Mouse (Mus musculus) bone marrow, adult 2 months (tissue): ENCODE measurements around the gene Zfyve21.

Experiments
- CTCF ChIP-seq: fragments of 200-500 bp; IDR thresholded peaks from 2 replicates; pipeline ENCODE4 v1.5.1; 2011; ENCODE audit warnings: low read length, control low read depth; ENCODE audit not compliant: control insufficient read depth, insufficient read depth
- POLR2A ChIP-seq: fragments of 200-500 bp; IDR thresholded peaks from 2 replicates; pipeline ENCODE4 v1.6.1; 2011; ENCODE audit warnings: low read depth, mild to moderate bottlenecking, control low read depth, low read length, borderline replicate concordance; ENCODE audit not compliant: control insufficient read depth

DNA sequence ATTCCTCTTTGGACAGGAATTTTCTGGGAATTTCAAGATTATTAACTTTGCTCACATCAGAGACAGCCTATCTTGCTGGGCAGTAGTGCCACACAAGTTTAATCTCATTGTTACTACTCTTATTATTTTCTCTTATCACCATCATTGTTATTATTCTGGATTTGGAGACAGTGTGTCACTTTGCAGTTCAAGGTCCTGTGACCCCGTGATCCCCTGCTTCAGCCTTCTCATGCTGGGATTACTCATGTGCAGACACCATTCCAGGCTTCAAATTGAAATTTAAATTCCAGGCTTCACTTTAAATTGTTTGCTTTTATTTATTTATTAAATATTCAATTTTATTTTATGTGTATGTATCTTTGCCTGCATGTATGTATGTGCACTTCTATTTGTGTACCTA lies 55.8 kb downstream of the Zfyve21 start:
- TF ChIP-seq CTCF: no peak
- no peak for TF ChIP-seq POLR2A
